Comparison of ENCODE assay signal across 14 mouse cellular contexts in genomic region chr1:89073291-89073846, GRCm38 (mm10). TPM values are rescaled to one million over a fixed set of nuclear protein-coding genes. Genes with fewer than 3 reads are reported as not detected.
A peak's percentile ranks its signal among the peaks of the same experiment; 100 is the strongest.
DNase-seq lines count a peak whose midpoint lies in the region; ATAC-seq lines count a peak whose summit lies in the region.
"Had no signal": no experiment of that assay in that cellular context is flagged by ENCODE, and none has a peak within 500 bp of the region (broad histone marks: within the 10 kb centered on the region; RNA-seq: fewer than 3 reads in every experiment).

No protein-coding gene starts in this region.

- peak overlapping the region; percentile 72 for H3K4me2 ChIP-seq in heart, embryonic 12.5 days
- peak overlapping the region; percentile 79 for H3K4me2 ChIP-seq in forebrain, embryonic 14.5 days (ENCODE audit: low read length)
- no peak overlapping the region for H3K4me2 ChIP-seq in midbrain, embryonic 11.5 days

- ATAC-seq in heart, embryonic 12.5 days (ENCODE audit: insufficient number of reproducible peaks, low FRiP score): no peak
- ATAC-seq in forebrain, embryonic 14.5 days: no peak
- ATAC-seq in midbrain, embryonic 11.5 days (ENCODE audit: low FRiP score): no peak
- ATAC-seq: inflammation-experienced regulatory T-cells, adult 6 months; lung, postnatal 0 days had no signal

- H3K4me1 ChIP-seq in heart, embryonic 12.5 days (replicated peaks): peaks cover 78% of the 10 kb centered on the region
- peaks cover 21% of the 10 kb centered on the region for H3K4me1 ChIP-seq in forebrain, embryonic 14.5 days (ENCODE audit: control insufficient read depth, insufficient read depth, low read length)
- peaks cover 31% of the 10 kb centered on the region for H3K4me1 ChIP-seq in midbrain, embryonic 11.5 days (ENCODE audit: control insufficient read depth, insufficient read depth, low read length)

- peak overlapping the region; percentile 55 for H3K27ac ChIP-seq in heart, embryonic 12.5 days (ENCODE audit: poor library complexity, severe bottlenecking)
- H3K27ac ChIP-seq in forebrain, embryonic 14.5 days (ENCODE audit: low read depth, low read length): no peak overlapping the region
- no peak overlapping the region for H3K27ac ChIP-seq in midbrain, embryonic 11.5 days (ENCODE audit: low read depth, low read length)

- WGBS in heart, embryonic 12.5 days: 62% methylated on average over 5 of the region's 5 CpGs
- WGBS in forebrain, embryonic 14.5 days: 62% methylated on average over 5 of the region's 5 CpGs
- whole genome bisulfite sequencing in midbrain, embryonic 11.5 days: 74% methylated on average over 5 of the region's 5 CpGs

- H3K9me3 ChIP-seq in heart, embryonic 12.5 days (replicated peaks): no peaks in the 10 kb centered on the region
- H3K9me3 ChIP-seq in forebrain, embryonic 14.5 days (replicated peaks; ENCODE audit: control insufficient read depth, low read length): no peaks in the 10 kb centered on the region
- H3K9me3 ChIP-seq in midbrain, embryonic 11.5 days (ENCODE audit: control insufficient read depth, low read length): no peaks in the 10 kb centered on the region

- no peak for DNase-seq in heart, adult 11 months
- DNase-seq in adipocyte (ENCODE audit: low spot score): peak; percentile 57
- no peak for DNase-seq in forebrain, embryonic 14.5 days (ENCODE audit: low spot score)
- no peak for DNase-seq in midbrain, embryonic 11.5 days (ENCODE audit: low spot score, missing footprints)
- no peak for DNase-seq in lung, postnatal 10 days
- no peak for DNase-seq in layer of hippocampus, postnatal 25 days (ENCODE audit: extremely low spot score in 1 of 2, low spot score in 1 of 2)
- no peak for DNase-seq in urinary bladder, postnatal 14 days (ENCODE audit: low spot score)
- DNase-seq: adrenal gland, postnatal 14 days; cerebellum, adult 11 months; embryo, embryonic 11 days; thymus, adult 18-20 months had no signal

- peak overlapping the region; percentile 26; the same call in 1 of the 2 replicates for H3K9ac ChIP-seq in heart, embryonic 12.5 days
- no peak overlapping the region for H3K9ac ChIP-seq in forebrain, embryonic 14.5 days (ENCODE audit: low read length)
- 0 out of 2 replicates have a peak overlapping the region, but pooled peaks have one; percentile 18 for H3K9ac ChIP-seq in midbrain, embryonic 11.5 days (ENCODE audit: low read length)

- 0 out of 2 replicates have a peak overlapping the region, but pooled peaks have one; percentile 89 for H3K4me3 ChIP-seq in heart, embryonic 12.5 days
- 0 out of 2 replicates have a peak overlapping the region, but pooled peaks have one; percentile 1 for H3K4me3 ChIP-seq in forebrain, embryonic 14.5 days (ENCODE audit: low read depth, low read length)
- H3K4me3 ChIP-seq in midbrain, embryonic 11.5 days (ENCODE audit: low read depth, low read length): no peak overlapping the region

- no peaks in the 10 kb centered on the region for H3K27me3 ChIP-seq in heart, embryonic 12.5 days (replicated peaks)
- no peaks in the 10 kb centered on the region for H3K27me3 ChIP-seq in forebrain, embryonic 14.5 days (replicated peaks; ENCODE audit: control insufficient read depth, insufficient read depth, low read length)
- no peaks in the 10 kb centered on the region for H3K27me3 ChIP-seq in midbrain, embryonic 11.5 days (ENCODE audit: control insufficient read depth, insufficient read depth, low read length)

- H3K36me3 ChIP-seq in heart, embryonic 12.5 days: no peaks in the 10 kb centered on the region
- H3K36me3 ChIP-seq in forebrain, embryonic 14.5 days (ENCODE audit: control insufficient read depth, insufficient read depth, low read length): no peaks in the 10 kb centered on the region
- no peaks in the 10 kb centered on the region for H3K36me3 ChIP-seq in midbrain, embryonic 11.5 days (ENCODE audit: control insufficient read depth, insufficient read depth, low read length)

RNA-seq across cellular contexts. Expression of gene Sh3bp4, which starts 3.2 kb away (rescaled TPM):
- 25.8 and 28.1 TPM in 2 replicates for polyA plus RNA-seq in heart, embryonic 12.5 days (2016; fragmentation: Nextera tagmentation; extraction: Ambion mirVana)
- polyA plus RNA-seq in forebrain, embryonic 14.5 days (2014; fragmentation: Nextera tagmentation; extraction: Ambion mirVana): 15.7 and 18.5 TPM in 2 replicates
- polyA plus RNA-seq in midbrain, embryonic 11.5 days (2014; fragmentation: Nextera tagmentation; extraction: Ambion mirVana): 17.3 and 18.6 TPM in 2 replicates
- 10 to 100 TPM; 28.3 to 29.3 TPM for total RNA-seq in layer of hippocampus, postnatal 25 days (2021)
